Comparison of ENCODE assay signal across 28 mouse cellular contexts in the genomic region with DNA sequence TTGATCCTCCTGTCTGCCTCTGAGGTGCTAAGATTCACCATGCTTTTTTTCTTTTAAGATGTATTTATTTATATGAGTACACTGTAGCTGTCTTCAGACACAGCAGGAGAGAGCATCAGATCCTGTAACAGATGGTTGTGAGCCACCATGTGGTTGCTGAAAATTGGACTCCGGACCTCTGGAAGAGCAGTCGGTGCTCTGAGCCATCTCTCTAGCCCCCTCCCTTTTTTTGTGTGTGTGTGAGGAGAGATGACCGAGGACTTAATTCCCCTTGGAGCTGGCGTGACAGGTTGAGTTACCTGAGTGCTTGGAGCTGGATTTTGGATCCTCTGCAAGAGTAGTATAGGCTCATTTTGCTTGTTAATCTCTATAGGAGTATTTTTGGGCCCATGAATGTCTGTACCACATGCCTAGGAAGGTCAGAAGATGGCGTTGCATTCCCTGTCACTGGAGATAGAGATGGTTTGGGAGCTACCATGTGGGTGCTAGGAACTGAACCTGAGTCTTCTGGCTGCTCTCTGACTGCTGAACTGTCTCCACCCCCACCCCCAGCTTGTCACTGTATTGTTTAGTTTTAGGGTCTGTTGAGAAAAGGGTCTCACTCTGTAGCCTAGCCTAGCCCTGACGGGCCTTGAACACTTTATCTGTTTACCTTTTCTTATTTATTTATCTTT. TPM values are rescaled to one million over a fixed set of nuclear protein-coding genes. Genes with fewer than 3 reads are reported as not detected.
DNase-seq lines count a peak whose midpoint lies in the region; ATAC-seq and TF ChIP-seq lines count a peak whose summit lies in the region.
"Had no signal": no experiment of that assay in that cellular context is flagged by ENCODE, and none has a peak within 500 bp of the region (broad histone marks: within the 10 kb centered on the region; RNA-seq: fewer than 3 reads in every experiment).

No protein-coding gene starts in this region.

- no peak for ATAC-seq in cerebellum, adult (ENCODE audit: insufficient number of reproducible peaks, low FRiP score, low TSS enrichment)
- ATAC-seq: activated CD4-positive, CD25-positive, alpha-beta regulatory T cell, adult 4 months; forebrain, embryonic 16.5 days; inflammation-experienced regulatory T-cells, adult 6 months; liver, postnatal 0 days; midbrain, embryonic 16.5 days had no signal

- no peak overlapping the region for H3K9ac ChIP-seq in CH12.LX (ENCODE audit: insufficient read depth, low read depth)
- H3K9ac ChIP-seq: hindbrain, embryonic 13.5 days; limb, embryonic 12.5 days; liver, postnatal 0 days; neural tube, embryonic 12.5 days had no signal

- no peak for TF ChIP-seq EP300 in CH12.LX (IDR thresholded peaks at IDR 0.05; ENCODE audit: low read length)

- DNase-seq in cerebellum, adult 18-20 months: peak; percentile 44 to 60
- no peak for DNase-seq in CH12.LX (ENCODE audit: extremely low read depth)
- peak; percentile 6 for DNase-seq in adipocyte (ENCODE audit: low spot score)
- peak; percentile 55 to 66 for DNase-seq in cerebellum, postnatal 25 days
- DNase-seq in heart, postnatal 36 days: no peak
- DNase-seq in retina, embryonic 14.5 days (ENCODE audit: low spot score): no peak
- DNase-seq: adrenal gland, adult 8-10 months; gastrocnemius, postnatal 10 days; heart, adult 11 months; heart, postnatal 4 days; kidney, adult 11 months; kidney, postnatal 25 days; liver, postnatal 0 days; lung, postnatal 36 days; right cerebral cortex, postnatal 4 days; thymus, postnatal 4 days had no signal

- H3K9me3 ChIP-seq in CH12.LX (replicated peaks; ENCODE audit: low read length): peaks cover 2% of the 10 kb centered on the region
- H3K9me3 ChIP-seq: heart, embryonic 10.5 days; hindbrain, embryonic 13.5 days; limb, embryonic 12.5 days; neural tube, embryonic 12.5 days had no signal

- TF ChIP-seq POLR2A in CH12.LX (IDR thresholded peaks at IDR 0.05; ENCODE audit: low read depth, low read length): no peak; the same call in 1 of the 2 replicates

- no peak for TF ChIP-seq CTCF in CH12.LX (conservative IDR thresholded peaks at IDR 0.05 in 1 of 2, IDR thresholded peaks at IDR 0.05 in 1 of 2; ENCODE audit: low read depth in 2 of 2, low read length in 2 of 2)

- H3K27ac ChIP-seq in CH12.LX (ENCODE audit: insufficient read depth, low read depth): no peak overlapping the region
- H3K27ac ChIP-seq: heart, embryonic 10.5 days; hindbrain, embryonic 13.5 days; left cerebral cortex, adult 2 months; limb, embryonic 12.5 days; neural tube, embryonic 12.5 days had no signal

- no peaks in the 10 kb centered on the region for H3K4me1 ChIP-seq in CH12.LX (ENCODE audit: control insufficient read depth in 1 of 2, insufficient read depth in 2 of 2)
- H3K4me1 ChIP-seq: heart, embryonic 10.5 days; hindbrain, embryonic 13.5 days; limb, embryonic 12.5 days; neural tube, embryonic 12.5 days had no signal

- intact Hi-C loops in heart, postnatal 36 days (cut with DNase I): no loop called here

- TF ChIP-seq RAD21 in CH12.LX (IDR thresholded peaks at IDR 0.05; ENCODE audit: low read depth, low read length): no peak

- no peak overlapping the region for H3K4me3 ChIP-seq in CH12.LX (replicated peaks in 1 of 3; ENCODE audit: low read depth in 2 of 3, low read length in 2 of 3, poor library complexity in 1 of 3)
- H3K4me3 ChIP-seq: erythroblast, embryonic 14.5 days; heart, embryonic 10.5 days; hindbrain, embryonic 13.5 days; left cerebral cortex, adult 2 months; limb, embryonic 12.5 days; neural tube, embryonic 12.5 days had no signal

- in situ Hi-C loops in CH12.LX (cut with MboI; ENCODE audit: low pct_ligation_motif_present, low pct_unique_long_range_greater_than_20kb, low sequenced_read_pairs): no loop called here

- dilution Hi-C loops in CH12.LX (cut with MboI; ENCODE audit: extremely low pct_ligation_motif_present, extremely low pct_unique_long_range_greater_than_20kb, low sequenced_read_pairs): no loop called here

- H3K36me3 ChIP-seq in CH12.LX (replicated peaks in 1 of 2; ENCODE audit: control insufficient read depth in 1 of 2, insufficient read depth in 1 of 2, low read length in 1 of 2): peaks cover 56 to 90% of the 10 kb centered on the region in 2 experiments

- no peak overlapping the region for H3K4me2 ChIP-seq in CH12.LX (ENCODE audit: insufficient read depth, low read depth, poor library complexity, severe bottlenecking)
- H3K4me2 ChIP-seq: hindbrain, embryonic 13.5 days; limb, embryonic 12.5 days; midbrain, embryonic 11.5 days; neural tube, embryonic 12.5 days had no signal

- no peaks in the 10 kb centered on the region; the same call in 1 of the 2 replicates for H3K79me2 ChIP-seq in CH12.LX (replicated peaks; ENCODE audit: control insufficient read depth, extremely low read depth, insufficient read depth, poor library complexity, severe bottlenecking)

- no peaks in the 10 kb centered on the region for H3K27me3 ChIP-seq in CH12.LX (replicated peaks)
- H3K27me3 ChIP-seq: hindbrain, embryonic 13.5 days; limb, embryonic 12.5 days; neural tube, embryonic 12.5 days had no signal

TF ChIP-seq in CH12.LX, 34 proteins besides CTCF, POLR2A, EP300 and RAD21:
- TF ChIP-seq JUND (conservative IDR thresholded peaks at IDR 0.05; ENCODE audit: low read depth, low read length) (no peak), POLR2AphosphoS2 (IDR thresholded peaks at IDR 0.05; ENCODE audit: low read depth, low read length) (peak; percentile 90), BHLHE40 (IDR thresholded peaks at IDR 0.05; ENCODE audit: low read depth, low read length) (no peak), CHD2 (IDR thresholded peaks at IDR 0.05; ENCODE audit: low read length) (peak; percentile 12; the same call in 1 of the 2 replicates), ZC3H11A (IDR thresholded peaks at IDR 0.05; ENCODE audit: low read depth, low read length) (no peak), USF1 (IDR thresholded peaks at IDR 0.05; ENCODE audit: low read depth, low read length) (no peak), MAX (IDR thresholded peaks at IDR 0.05; ENCODE audit: low read length) (no peak), ELF1 (IDR thresholded peaks at IDR 0.05; ENCODE audit: low read depth, low read length) (no peak)
TF ChIP-seq in CH12.LX: peak in this region for 2.

RNA-seq across cellular contexts. Expression of gene Nfe2l1, which starts 20.1 kb away (rescaled TPM):
- total RNA-seq in CH12.LX (2012; rRNA removed) (113 and 169 TPM in 2 replicates), CH12.LX (2014; rRNA removed) (61.1 and 77.7 TPM in 2 replicates)
- polyA plus RNA-seq in CH12.LX (2012; ENCODE audit: insufficient read length, low read depth): 145 and 182 TPM in 2 replicates
- total RNA-seq in heart, postnatal 36 days (2021): 100 to 1,000 TPM; 397 to 404 TPM

RNA-seq across cellular contexts. Expression of gene Cbx1, which starts 20.8 kb away (rescaled TPM):
- 144 and 163 TPM in 2 replicates for total RNA-seq in CH12.LX (2012; rRNA removed)
- 115 and 138 TPM in 2 replicates for total RNA-seq in CH12.LX (2014; rRNA removed)
- 223 and 251 TPM in 2 replicates for polyA plus RNA-seq in CH12.LX (2012; ENCODE audit: insufficient read length, low read depth)
- total RNA-seq in heart, postnatal 36 days (2021): 10 to 100 TPM; 32.5 to 35.2 TPM

RNA-seq across cellular contexts. Expression of gene Snx11, which starts 32.3 kb away (rescaled TPM):
- 153 and 173 TPM in 2 replicates for total RNA-seq in CH12.LX (2012; rRNA removed)
- total RNA-seq in CH12.LX (2014; rRNA removed): 244 and 246 TPM in 2 replicates
- 208 and 217 TPM in 2 replicates for polyA plus RNA-seq in CH12.LX (2012; ENCODE audit: insufficient read length, low read depth)
- total RNA-seq in heart, postnatal 36 days (2021): 10 to 100 TPM; 12.1 to 12.6 TPM

RNA-seq across cellular contexts. Expression of gene Copz2, which starts 40.0 kb away (rescaled TPM):
- 1.3 and 4.1 TPM in 2 replicates for total RNA-seq in CH12.LX (2012; rRNA removed)
- 0.28 and 0.35 TPM in 2 replicates for total RNA-seq in CH12.LX (2014; rRNA removed)
- polyA plus RNA-seq in CH12.LX (2012; ENCODE audit: insufficient read length, low read depth): 0.87 and 0.99 TPM in 2 replicates
- total RNA-seq in heart, postnatal 36 days (2021): 10 to 100 TPM; 36.0 to 39.4 TPM
- polyA plus RNA-seq: activated CD4-positive, CD25-positive, alpha-beta regulatory T cell, adult 4 months; inflammation-experienced regulatory T-cells, adult 6 months had no signal

Comparison
In these comparisons a context has a peak if more than half of its experiments do, and no peak if none do; other contexts are left out.
1. DNase-seq: peak in cerebellum, adult 18-20 months (2 of 2), adipocyte (single experiment) and cerebellum, postnatal 25 days (2 of 2); none in CH12.LX (single experiment), heart, postnatal 36 days (0 of 2) and retina, embryonic 14.5 days (single experiment).
2. RNA of gene Snx11, which starts 32.3 kb away (total RNA-seq): 153 to 246 TPM in CH12.LX; 12.1 to 12.6 TPM in heart, postnatal 36 days; every median in the first group is over 10 times any median in the second.